Mouse (Mus musculus) CH12.LX (cell line): ENCODE data around the gene C1qbp.
A peak's percentile ranks its signal among the peaks of the same experiment; 100 is the strongest.

ENCODE experiments used
- BHLHE40 ChIP-seq: IDR thresholded peaks from 2 replicates; pipeline ENCODE4 v1.6.1; 2011; ENCODE audit warnings: mild to moderate bottlenecking, low read depth, low read length, improper control_type of control experiment
- EP300 ChIP-seq: IDR thresholded peaks from 2 replicates; pipeline ENCODE4 v1.6.1; 2011; ENCODE audit warnings: low read length, improper control_type of control experiment
- MAZ ChIP-seq: IDR thresholded peaks from 2 replicates; pipeline ENCODE4 v1.6.1; 2012; ENCODE audit warnings: low read depth, mild to moderate bottlenecking, inconsistent platforms, low read length, improper control_type of control experiment, moderate library complexity
- POLR2A ChIP-seq: IDR thresholded peaks from 2 replicates; pipeline ENCODE4 v1.6.1; 2011; ENCODE audit warnings: low read depth, mild to moderate bottlenecking, improper control_type of control experiment, low read length
- POLR2AphosphoS2 ChIP-seq: IDR thresholded peaks from 2 replicates; pipeline ENCODE4 v1.6.1; 2011; ENCODE audit warnings: low read depth, low read length, improper control_type of control experiment
- ZMIZ1 ChIP-seq: IDR thresholded peaks from 2 replicates; pipeline ENCODE4 v1.6.1; 2012; ENCODE audit warnings: low read depth, mild to moderate bottlenecking, inconsistent platforms, low read length, improper control_type of control experiment

DNA sequence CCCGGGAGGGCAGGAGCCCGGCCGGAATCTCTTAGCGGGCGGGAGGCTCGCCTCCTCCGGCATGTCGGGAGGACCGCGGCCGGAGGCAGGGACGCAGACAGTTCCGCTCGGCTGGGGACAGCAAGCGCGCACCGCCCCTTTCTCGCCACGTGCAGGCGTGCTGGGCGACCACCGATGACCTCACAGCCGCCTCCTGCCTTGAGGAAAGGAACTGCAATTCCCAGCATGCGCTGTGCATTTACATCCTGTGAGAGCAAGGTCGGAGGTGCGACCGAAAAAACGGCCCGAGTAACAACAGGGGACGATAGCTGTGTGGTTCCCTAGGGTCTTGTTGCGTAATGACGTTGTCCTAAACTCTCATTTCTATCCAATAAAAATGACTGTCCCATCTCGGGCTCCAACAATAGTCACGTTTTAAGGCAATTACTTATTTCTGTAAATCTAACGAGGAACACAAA lies 21.5 kb upstream of the C1qbp start, which contains the start of gene Dhx33:
- peak; percentile 99 for TF ChIP-seq BHLHE40
- peak; percentile 89 for TF ChIP-seq MAZ
- peak; percentile 27; the same call in 1 of the 2 replicates for TF ChIP-seq EP300
- peak; percentile 80 for TF ChIP-seq POLR2A
- TF ChIP-seq POLR2AphosphoS2 = peak; percentile 91
- TF ChIP-seq ZMIZ1 = peak; percentile 88
